Mouse (Mus musculus) lung, adult 2 months (tissue): ENCODE results near the gene Pif1.

ENCODE experiments used
- CTCF ChIP-seq: fragments of 200-500 bp; IDR thresholded peaks from 2 replicates; pipeline ENCODE4 v1.5.1; 2011; ENCODE audit warnings: mild to moderate bottlenecking, low read length, control low read depth; ENCODE audit not compliant: insufficient read depth
- POLR2A ChIP-seq: fragments of 200-500 bp; IDR thresholded peaks from 2 replicates; pipeline ENCODE4 v1.6.1; 2011; ENCODE audit warnings: low read depth, mild to moderate bottlenecking, control low read depth, low read length, borderline replicate concordance; ENCODE audit errors: extremely low read depth

GRCm38 (mm10) chr9:65555001-65555405 lies 32.0 kb upstream of the Pif1 start:
- TF ChIP-seq CTCF (no peak), POLR2A (no peak)
